Comparison of ENCODE assay signal across 25 mouse cellular contexts in genomic region chr6:43363291-43363820, GRCm38 (mm10). TPM values are rescaled to one million over a fixed set of nuclear protein-coding genes. Genes with fewer than 3 reads are reported as not detected.
DNase-seq lines count a peak whose midpoint lies in the region; TF ChIP-seq lines count a peak whose summit lies in the region.
"Had no signal": no experiment of that assay in that cellular context is flagged by ENCODE, and none has a peak within 500 bp of the region (broad histone marks: within the 10 kb centered on the region; RNA-seq: fewer than 3 reads in every experiment).

No protein-coding gene starts in this region.

- TF ChIP-seq CTCF in heart, adult 2 months (IDR thresholded peaks at IDR 0.05) = no peak

- H3K27ac ChIP-seq in heart, adult 2 months = peak overlapping the region; percentile 34; the same call in 1 of the 2 replicates
- H3K27ac ChIP-seq: embryonic facial prominence, embryonic 10.5 days; embryonic facial prominence, embryonic 12.5 days; forebrain, embryonic 13.5 days; forebrain, embryonic 15.5 days had no signal

- TF ChIP-seq EP300 in heart, adult 2 months (IDR thresholded peaks at IDR 0.05; ENCODE audit: insufficient read depth, low read depth, low read length) = no peak

- 78% methylated on average over 5 of the region's 5 CpGs for WGBS in heart, adult 2 months

- no peak overlapping the region for H3K4me3 ChIP-seq in heart, adult 2 months
- H3K4me3 ChIP-seq: embryonic facial prominence, embryonic 10.5 days; embryonic facial prominence, embryonic 12.5 days; forebrain, embryonic 13.5 days; forebrain, embryonic 15.5 days had no signal

- no peaks in the 10 kb centered on the region for H3K27me3 ChIP-seq in heart, adult 2 months (ENCODE audit: control insufficient read depth, insufficient read depth, low read length)
- H3K27me3 ChIP-seq: embryonic facial prominence, embryonic 12.5 days; forebrain, embryonic 13.5 days; forebrain, embryonic 15.5 days had no signal

- no peaks in the 10 kb centered on the region for H3K36me3 ChIP-seq in heart, adult 2 months (ENCODE audit: control insufficient read depth, insufficient read depth, low read length)
- H3K36me3 ChIP-seq: embryonic facial prominence, embryonic 10.5 days; embryonic facial prominence, embryonic 12.5 days; forebrain, embryonic 15.5 days had no signal

- H3K4me1 ChIP-seq in heart, adult 2 months (ENCODE audit: control insufficient read depth, insufficient read depth, low read length) = no peaks in the 10 kb centered on the region
- H3K4me1 ChIP-seq: embryonic facial prominence, embryonic 12.5 days; forebrain, embryonic 15.5 days had no signal

- intact Hi-C loops in heart, adult 2 months (cut with DNase I) = no loop called here
- intact Hi-C loops in left cerebral cortex, postnatal 14 days (cut with DNase I) = no loop called here

- no peaks in the 10 kb centered on the region for H3K79me2 ChIP-seq in heart, adult 2 months (replicated peaks; ENCODE audit: control insufficient read depth, insufficient read depth, low read length)

- TF ChIP-seq POLR2A in heart, adult 2 months (IDR thresholded peaks at IDR 0.05; ENCODE audit: insufficient read depth, low read depth, low read length) = no peak

- no peak overlapping the region for H3K9ac ChIP-seq in heart, adult 2 months (ENCODE audit: low read depth, low read length)
- H3K9ac ChIP-seq: embryonic facial prominence, embryonic 12.5 days; forebrain, embryonic 13.5 days; forebrain, embryonic 15.5 days had no signal

- DNase-seq in heart, adult 2 months = no peak
- DNase-seq in heart, postnatal 4 days = no peak
- peak; percentile 6 for DNase-seq in layer of hippocampus, adult 11-12 months (ENCODE audit: low spot score)
- DNase-seq in layer of hippocampus, postnatal 25 days (ENCODE audit: extremely low spot score in 1 of 2, low spot score in 1 of 2) = no peak
- DNase-seq in left cerebral cortex, adult 11 months (ENCODE audit: low spot score) = peak; percentile 7
- no peak for DNase-seq in left cerebral cortex, postnatal 14 days (ENCODE audit: low spot score in 2 of 2)
- DNase-seq in telencephalon, adult 2 months (ENCODE audit: low read depth, low spot score) = peak; percentile 55
- DNase-seq in left cerebral cortex, adult 18-20 months (ENCODE audit: low spot score in 2 of 2) = no peak
- DNase-seq: adrenal gland, adult 2 months; adrenal gland, postnatal 10 days; adrenal gland, postnatal 25 days; cerebellum, adult 11-12 months; cerebellum, adult 2 months; cerebellum, adult 9-10 months; cerebellum, postnatal 10 days; cerebellum, postnatal 25 days had no signal

RNA-seq across cellular contexts. Expression of gene Nobox, which starts 54.0 kb away (rescaled TPM):
- not detected for total RNA-seq in heart, adult 2 months (2021)
- polyA plus RNA-seq in heart, adult 2 months (2012; rRNA removed) = not detected in 2 replicates
- total RNA-seq in heart, postnatal 4 days (2021) = not detected
- not detected for total RNA-seq in layer of hippocampus, postnatal 25 days (2021)
- under 1 TPM in 1 of 2 experiments, not detected in 1; 0.35 TPM for total RNA-seq in left cerebral cortex, postnatal 14 days (2021)
- not detected for total RNA-seq in left cerebral cortex, adult 18-20 months (2021)
- total RNA-seq: adrenal gland, adult 2 months; adrenal gland, postnatal 10 days; adrenal gland, postnatal 25 days; ES-E14; MEL had no signal
- polyA plus RNA-seq: adrenal gland, adult 2 months; C2C12; embryonic facial prominence, embryonic 10.5 days; embryonic facial prominence, embryonic 12.5 days; embryonic facial prominence, embryonic 14.5 days; forebrain, embryonic 11.5 days; forebrain, embryonic 13.5 days; forebrain, embryonic 15.5 days had no signal

Comparison
In these comparisons a context has a peak if more than half of its experiments do, and no peak if none do; other contexts are left out.
1. DNase-seq: peak in layer of hippocampus, adult 11-12 months (single experiment), left cerebral cortex, adult 11 months (single experiment) and telencephalon, adult 2 months (single experiment); none in heart, adult 2 months (0 of 2), heart, postnatal 4 days (single experiment), layer of hippocampus, postnatal 25 days (0 of 2), left cerebral cortex, postnatal 14 days (0 of 2) and left cerebral cortex, adult 18-20 months (0 of 2).